Mouse (Mus musculus) heart, postnatal 0 days (tissue): ENCODE measurements at regions not wholly inside any gene's neighbourhood (a gene's known extent, or its start where the extent isn't known, plus 50 kb on each side); places are given as distances from the start of the nearest gene placed in this dataset.

Source experiments
- CTCF ChIP-seq: IDR thresholded peaks from 2 replicates; pipeline ENCODE4 v1.5.1; 2016; ENCODE audit warnings: antibody characterized with exemption, control low read depth, low read depth
- EP300 ChIP-seq: IDR thresholded peaks from 2 replicates; pipeline ENCODE4 v1.6.1; 2016; ENCODE audit warnings: antibody characterized with exemption, low read depth

GRCm38 (mm10) chr10:66472038-66472437 lies 623.9 kb upstream of the Jmjd1c start:
- TF ChIP-seq CTCF: no peak
- TF ChIP-seq EP300: no peak
